Mouse (Mus musculus): ENCODE measurements at regions not wholly inside any gene's neighbourhood (a gene's known extent, or its start where the extent isn't known, plus 50 kb on each side); places are given as distances from the start of the nearest gene placed in this dataset.

DNA sequence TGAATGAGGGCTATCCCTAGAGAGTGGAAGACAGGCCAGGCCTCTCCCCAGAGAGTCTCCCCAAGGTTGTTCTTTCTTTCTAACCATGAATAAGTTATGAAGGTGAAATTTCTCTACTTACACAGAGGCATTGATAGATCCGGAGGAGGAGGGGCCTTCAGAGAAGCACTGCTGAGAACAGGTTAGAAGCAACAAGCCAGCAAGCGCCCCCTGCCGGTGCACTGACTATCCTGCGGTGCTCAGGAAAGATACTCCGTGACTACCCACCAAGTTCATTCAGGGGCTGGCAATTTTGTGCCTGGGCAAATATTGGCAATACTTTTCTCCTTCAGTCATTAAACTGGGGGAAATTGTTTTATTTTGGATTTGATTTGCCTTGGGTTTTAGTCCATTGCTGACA is 122.5 kb upstream of the Tank start:
- no peak for ATAC-seq (replicated peaks; ENCODE audit: insufficient number of reproducible peaks, low FRiP score, low TSS enrichment, poor library complexity, severe bottlenecking)

- no peak for ATAC-seq (replicated peaks; ENCODE audit: insufficient number of reproducible peaks, low FRiP score, low TSS enrichment, poor library complexity, severe bottlenecking)
Measured at GRCm38 (mm10) chr2:61454729-61455128, 123.7 kb upstream of the Tank start.

DNA sequence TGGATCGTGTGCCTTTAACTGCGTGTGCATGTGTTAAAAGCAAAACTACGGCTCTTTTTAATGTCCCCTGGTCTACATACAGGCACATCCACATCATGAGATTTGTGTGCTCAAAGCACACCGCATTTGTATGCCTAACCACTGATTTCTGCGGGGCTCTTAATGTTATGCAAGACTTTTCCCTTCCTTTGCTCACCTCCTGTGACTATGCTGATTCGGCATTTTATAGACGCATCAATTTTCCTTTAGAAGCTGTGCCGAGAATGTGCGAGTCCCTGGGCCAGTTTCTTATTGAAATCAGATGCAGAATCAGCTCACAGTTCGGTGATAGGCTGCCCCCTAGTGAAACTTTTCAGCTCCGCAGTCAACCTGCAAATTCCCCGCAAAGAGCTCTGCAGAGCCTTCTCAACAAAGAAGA is 124.1 kb upstream of the Tank start:
- peak; percentile 55; the same call in 1 of the 2 replicates for ATAC-seq (replicated peaks; ENCODE audit: insufficient number of reproducible peaks, low FRiP score, low TSS enrichment, poor library complexity, severe bottlenecking)

- no peak for ATAC-seq (replicated peaks; ENCODE audit: insufficient number of reproducible peaks, low FRiP score, low TSS enrichment, poor library complexity, severe bottlenecking)
Measured at GRCm38 (mm10) chr2:61453490-61454281, 124.7 kb upstream of the Tank start.

DNA sequence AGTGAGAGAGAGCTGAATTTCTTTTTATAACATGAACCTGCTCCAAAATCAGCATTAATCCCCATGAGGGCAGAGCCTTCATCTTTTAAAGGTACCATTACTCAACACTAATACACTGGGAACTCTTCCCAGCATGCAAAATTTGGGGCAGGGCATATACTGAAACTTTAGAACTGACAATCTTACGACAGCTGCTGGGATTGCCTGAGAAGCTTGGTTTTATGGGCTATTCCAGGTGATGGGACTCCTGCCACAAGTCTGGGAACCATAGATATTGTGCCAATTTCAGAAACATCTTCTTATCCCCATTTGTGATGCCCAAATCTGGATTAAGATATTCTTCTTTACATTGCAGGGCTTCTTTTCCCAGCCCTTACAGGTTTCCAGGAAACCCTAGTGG is 125.8 kb upstream of the Tank start:
- ATAC-seq (replicated peaks; ENCODE audit: insufficient number of reproducible peaks, low FRiP score, low TSS enrichment, poor library complexity, severe bottlenecking), result no peak

DNA sequence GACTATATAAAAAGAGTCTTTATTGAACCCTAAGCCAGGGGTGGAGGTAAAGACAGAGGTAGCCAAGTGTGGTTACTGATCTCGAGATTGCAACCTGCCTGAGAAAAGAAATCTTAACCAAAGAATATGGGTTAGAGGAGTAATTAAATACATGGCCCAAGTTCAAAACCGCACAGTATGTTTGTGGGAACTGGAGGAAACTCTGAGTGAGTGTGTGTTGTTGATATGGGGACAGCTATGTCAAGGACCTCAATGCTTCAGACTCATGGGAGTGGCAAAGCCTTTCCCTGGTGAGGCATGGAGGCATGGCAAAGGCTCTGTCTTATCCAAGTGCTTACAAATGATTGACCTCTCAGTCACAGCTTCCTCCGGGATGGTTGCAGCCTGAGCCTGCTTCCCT is 127.7 kb upstream of the Tank start:
- ATAC-seq (replicated peaks; ENCODE audit: insufficient number of reproducible peaks, low FRiP score, low TSS enrichment, poor library complexity, severe bottlenecking), result no peak

GRCm38 (mm10) chr2:61436591-61436990 is 141.8 kb upstream of the Tank start:
- ATAC-seq (replicated peaks; ENCODE audit: insufficient number of reproducible peaks, low FRiP score, low TSS enrichment, poor library complexity, severe bottlenecking), result no peak

GRCm38 (mm10) chr2:61407881-61408280 is 170.5 kb upstream of the Tank start:
- ATAC-seq (replicated peaks; ENCODE audit: insufficient number of reproducible peaks, low FRiP score, low TSS enrichment, poor library complexity, severe bottlenecking), result no peak

DNA sequence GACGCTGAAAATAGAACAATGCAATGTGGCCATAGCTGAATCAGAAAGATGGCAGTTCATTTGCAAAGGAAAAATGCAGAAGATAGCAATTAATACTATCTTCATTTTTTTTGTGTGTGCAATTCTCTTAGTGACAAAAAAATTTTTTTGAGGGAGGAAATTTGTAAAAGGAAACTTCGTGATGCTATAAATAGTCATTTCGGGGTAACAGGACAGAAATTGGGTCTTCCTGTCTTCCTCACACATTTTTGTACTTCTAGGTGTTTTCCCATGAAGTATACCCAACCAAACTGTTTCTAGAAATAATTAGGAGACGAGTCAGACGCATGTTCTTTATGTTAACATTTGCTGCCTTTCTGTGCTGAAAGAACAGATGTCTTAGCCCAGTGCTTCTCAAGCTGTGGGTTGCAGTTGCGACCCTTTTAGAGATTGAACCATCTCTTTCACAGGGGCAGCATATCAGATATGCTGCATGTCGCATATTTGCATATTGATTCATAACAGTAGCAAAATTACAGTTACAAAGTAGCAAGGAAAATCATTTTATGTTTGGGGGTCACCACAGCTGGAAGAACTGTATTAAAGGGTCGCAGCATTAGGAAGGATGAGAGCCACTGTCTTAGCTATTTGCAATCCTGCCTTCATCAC is 172.2 kb upstream of the Tank start:
- no peak for ATAC-seq (replicated peaks; ENCODE audit: insufficient number of reproducible peaks, low FRiP score, low TSS enrichment, poor library complexity, severe bottlenecking)

DNA sequence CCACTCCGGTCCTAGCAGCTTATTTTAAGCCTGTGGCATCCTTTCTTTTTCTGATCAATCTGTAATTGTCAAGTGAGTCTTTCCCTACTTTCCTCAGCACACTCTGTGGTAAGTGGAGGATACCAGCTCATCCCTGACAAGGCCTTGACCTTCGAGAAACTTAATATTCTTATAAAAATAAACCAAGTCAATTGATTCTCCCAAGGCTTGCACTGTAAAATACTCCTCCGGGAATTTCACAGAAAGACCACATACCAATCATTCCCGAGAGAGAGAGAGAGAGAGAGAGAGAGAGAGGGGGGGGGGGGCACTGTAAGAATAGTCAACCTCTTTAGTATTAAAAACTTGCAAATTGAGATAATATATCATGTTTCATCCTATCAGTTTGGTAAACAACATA is 173.1 kb upstream of the Tank start:
- no peak for ATAC-seq (replicated peaks; ENCODE audit: insufficient number of reproducible peaks, low FRiP score, low TSS enrichment, poor library complexity, severe bottlenecking)

DNA sequence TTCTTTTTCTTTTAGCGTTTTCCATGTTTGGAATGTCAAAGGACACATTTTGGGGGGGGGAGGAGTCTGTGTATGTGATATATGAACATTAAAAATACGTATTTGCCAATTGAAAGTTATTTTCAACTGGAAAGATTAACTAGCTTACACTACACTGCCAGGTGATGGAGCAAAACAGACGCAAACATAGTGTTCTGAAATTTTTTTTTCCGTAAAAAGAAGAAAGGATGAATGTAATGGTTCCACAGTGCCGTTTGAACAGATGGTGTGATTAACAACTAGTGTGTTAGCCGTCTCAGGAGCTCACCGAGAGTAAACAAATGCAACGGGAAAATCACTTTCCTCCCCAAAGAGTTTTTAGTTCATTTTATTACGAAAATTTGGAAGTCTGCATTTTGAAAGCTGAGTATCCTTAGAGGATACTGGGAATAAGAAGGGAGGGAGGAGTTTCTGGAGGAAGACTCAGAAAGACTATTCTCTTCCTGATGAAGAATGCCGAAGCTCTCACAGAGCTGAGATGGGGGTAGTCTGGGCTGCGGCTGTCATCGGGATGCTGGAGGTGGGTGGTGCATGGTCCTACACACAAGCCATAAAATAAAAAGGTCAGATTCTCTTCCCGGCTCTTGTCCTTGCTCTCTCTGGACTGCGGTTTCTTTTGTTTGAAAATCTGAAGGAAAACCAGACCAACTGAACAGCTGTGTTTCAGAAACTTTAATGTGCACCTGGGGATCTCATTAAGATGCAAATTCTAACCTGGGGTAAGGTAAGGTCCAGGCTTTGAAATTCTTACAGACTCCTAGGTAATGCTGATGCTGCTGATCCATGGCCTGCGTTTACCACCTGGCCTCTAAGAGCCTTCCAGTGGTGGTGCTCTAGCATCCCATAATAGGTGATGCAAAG is 175.5 kb upstream of the Tank start:
- no peak for ATAC-seq (replicated peaks; ENCODE audit: insufficient number of reproducible peaks, low FRiP score, low TSS enrichment, poor library complexity, severe bottlenecking)

GRCm38 (mm10) chr2:61401636-61402587 is 176.5 kb upstream of the Tank start:
- no peak for ATAC-seq (replicated peaks; ENCODE audit: insufficient number of reproducible peaks, low FRiP score, low TSS enrichment, poor library complexity, severe bottlenecking)

- no peak for ATAC-seq (replicated peaks; ENCODE audit: insufficient number of reproducible peaks, low FRiP score, low TSS enrichment, poor library complexity, severe bottlenecking)
Measured at GRCm38 (mm10) chr2:61398633-61399032, 179.8 kb upstream of the Tank start.

DNA sequence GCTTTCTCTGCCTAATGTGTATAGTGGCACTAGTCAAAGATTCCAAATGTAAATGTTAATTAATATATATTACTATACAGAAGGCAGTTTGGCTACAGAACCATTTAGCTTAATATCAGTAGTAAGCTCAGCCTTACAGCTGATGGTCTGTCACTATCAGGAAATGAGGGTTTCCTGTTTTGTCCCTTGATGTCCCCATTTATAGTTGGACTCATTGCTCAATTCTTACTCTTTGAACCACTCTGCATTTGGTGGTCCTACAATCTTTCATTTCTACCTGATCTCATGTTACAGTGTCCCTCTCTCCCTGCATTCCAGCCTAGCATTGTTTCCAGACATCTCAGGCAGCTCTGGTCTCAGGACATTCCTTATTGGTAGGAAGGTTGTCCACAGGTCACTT is 188.8 kb upstream of the Tank start:
- ATAC-seq (replicated peaks; ENCODE audit: insufficient number of reproducible peaks, low FRiP score, low TSS enrichment, poor library complexity, severe bottlenecking), result no peak

GRCm38 (mm10) chr2:61389207-61389606 is 189.2 kb upstream of the Tank start:
- no peak for ATAC-seq (replicated peaks; ENCODE audit: insufficient number of reproducible peaks, low FRiP score, low TSS enrichment, poor library complexity, severe bottlenecking)

DNA sequence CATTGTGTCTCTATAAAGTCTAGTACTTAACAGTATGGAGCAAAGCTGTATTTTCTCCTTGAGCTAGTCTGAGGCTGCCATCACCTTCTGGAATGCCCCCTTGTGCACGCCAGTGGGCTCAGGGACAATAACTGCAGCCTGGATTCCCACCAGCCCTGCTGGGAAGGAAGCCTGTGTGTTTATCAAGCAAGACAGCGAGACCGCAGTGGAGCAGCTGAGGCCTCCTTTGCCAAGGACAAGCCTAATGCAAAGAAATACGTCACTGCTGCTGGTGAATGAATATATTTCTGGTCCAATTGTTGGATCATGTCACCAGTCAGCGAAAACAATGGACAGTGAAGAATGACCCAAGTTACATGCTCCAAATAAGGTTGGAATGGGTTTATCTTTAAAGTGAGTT is 190.8 kb upstream of the Tank start:
- ATAC-seq (replicated peaks; ENCODE audit: insufficient number of reproducible peaks, low FRiP score, low TSS enrichment, poor library complexity, severe bottlenecking), result no peak

DNA sequence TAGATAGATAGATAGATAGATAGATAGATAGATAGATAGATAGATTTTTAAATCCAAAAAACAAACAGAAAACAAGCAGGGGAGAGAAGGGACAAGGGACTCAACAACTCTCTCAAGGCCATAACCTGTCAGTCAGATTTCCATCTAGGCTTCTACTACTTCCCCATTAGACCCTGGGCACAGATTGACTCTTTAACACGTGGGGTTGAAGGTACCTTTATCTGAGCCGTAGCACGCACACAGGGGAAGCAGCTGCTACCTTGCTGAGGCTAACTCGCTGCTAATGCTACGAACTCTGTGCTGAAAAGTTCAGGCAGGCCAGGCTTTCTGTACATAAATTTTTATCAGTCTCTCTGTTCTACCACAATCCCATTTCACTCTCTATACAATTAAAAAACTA is 191.4 kb upstream of the Tank start:
- ATAC-seq (replicated peaks; ENCODE audit: insufficient number of reproducible peaks, low FRiP score, low TSS enrichment, poor library complexity, severe bottlenecking), result no peak

DNA sequence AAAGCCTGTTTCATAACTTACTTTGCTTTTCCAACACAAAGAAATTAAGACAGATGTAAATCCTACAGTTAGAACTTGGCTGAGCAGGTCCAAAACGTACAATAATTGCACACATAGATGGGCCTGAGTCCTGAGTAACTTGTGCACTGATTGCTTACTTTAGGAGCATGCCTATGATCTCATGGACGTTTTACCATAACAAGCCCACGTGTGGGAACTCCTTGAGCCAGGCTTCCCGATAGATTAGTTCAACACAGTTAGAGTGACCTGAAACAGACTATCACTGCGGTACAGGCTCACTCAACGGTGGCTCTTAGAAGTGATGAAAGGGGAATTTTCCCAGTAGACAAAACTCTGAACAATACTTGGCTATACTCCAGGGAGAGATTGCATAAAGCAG is 193.9 kb upstream of the Tank start:
- no peak for ATAC-seq (replicated peaks; ENCODE audit: insufficient number of reproducible peaks, low FRiP score, low TSS enrichment, poor library complexity, severe bottlenecking)

Measured in monocyte, adult 5-6 weeks (primary cell).